Mouse (Mus musculus) right cerebral cortex, postnatal 14 days (tissue): Measurements from ENCODE around the gene Taco1.

Experiments used
- DNase-seq: peaks from one replicate; pipeline ENCODE4 v3.0.0; 2022

The Taco1 gene

DNA sequence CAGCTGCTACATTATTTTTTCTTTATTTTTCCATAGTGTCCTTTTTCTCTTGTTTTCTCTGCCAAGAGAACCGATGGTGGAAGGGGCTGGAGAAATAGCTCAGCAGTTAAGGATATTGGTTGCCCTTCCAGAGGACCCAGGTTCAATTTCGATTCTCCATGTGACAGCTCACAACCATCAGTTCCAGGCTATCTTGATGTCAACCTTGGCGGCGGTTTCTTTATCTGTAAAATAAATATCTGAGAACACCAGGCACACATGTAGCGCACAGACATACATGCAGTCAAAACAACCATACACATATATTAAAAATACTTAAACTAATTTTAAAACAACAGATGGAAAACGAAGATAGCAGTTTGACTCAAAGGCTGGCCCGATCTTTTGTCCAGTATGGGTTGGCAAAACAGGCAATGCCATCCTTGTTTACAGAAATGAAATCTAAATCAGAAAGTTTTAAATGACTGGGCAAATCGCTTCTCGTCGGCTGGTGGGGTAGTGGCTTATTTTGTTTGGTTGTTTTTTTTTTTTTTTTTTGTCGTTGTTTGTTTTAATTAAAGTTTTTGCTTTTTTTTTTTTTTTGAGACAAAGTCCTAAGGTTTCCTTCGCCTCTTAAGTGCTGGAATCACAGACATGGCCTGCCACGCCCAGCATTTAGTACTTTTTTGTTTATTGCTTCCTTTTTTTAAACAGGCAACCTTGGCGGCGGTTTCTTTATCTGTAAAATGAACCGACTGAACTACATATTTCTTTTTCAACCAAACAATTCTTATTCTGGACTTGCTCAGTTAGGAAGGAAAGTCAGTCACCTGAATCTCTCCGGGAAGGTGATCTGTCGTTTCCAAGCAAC lies 563 bp upstream of the Taco1 start:
- no peak for DNase-seq

DNA sequence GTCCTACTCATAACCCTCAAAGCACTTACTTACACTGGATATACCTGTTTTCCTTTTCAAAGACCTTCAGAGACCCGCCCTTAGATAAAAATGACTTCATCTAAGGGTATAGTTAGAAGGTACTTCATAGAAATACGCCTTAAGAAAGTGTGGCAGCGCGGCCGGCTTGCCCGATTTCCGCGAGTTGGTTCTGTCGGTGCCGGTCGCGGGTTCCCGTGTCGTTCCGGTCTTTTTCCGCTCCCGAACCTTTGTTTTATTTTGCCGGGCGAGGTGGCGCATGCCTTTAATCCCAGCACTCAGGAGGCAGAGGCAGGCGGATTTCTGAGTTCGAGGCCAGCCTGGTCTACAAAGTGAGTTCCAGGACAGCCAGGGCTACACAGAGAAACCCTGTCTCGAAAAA lies 755 bp downstream of the Taco1 start:
- DNase-seq = peak; percentile 64

DNA sequence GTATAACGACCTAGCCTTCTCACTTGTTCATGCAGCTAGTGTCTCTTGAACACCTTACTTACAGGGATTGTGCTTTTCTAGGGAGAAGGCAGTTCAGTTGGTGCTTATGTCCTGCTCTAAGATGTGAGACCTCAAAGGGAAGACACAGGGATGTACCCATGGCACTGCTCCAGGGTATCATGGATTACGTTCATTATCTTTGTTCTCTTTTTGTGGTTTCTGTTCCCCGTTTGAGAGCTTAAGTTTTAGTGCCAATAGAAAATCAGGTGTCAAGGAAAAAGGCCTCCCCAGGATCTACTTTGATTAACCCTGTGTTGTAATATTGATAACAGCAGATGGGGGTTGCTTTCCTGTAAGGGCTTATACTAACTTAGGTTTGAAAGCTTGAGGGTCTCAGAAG lies 7.9 kb downstream of the Taco1 start:
- DNase-seq = no peak

DNA sequence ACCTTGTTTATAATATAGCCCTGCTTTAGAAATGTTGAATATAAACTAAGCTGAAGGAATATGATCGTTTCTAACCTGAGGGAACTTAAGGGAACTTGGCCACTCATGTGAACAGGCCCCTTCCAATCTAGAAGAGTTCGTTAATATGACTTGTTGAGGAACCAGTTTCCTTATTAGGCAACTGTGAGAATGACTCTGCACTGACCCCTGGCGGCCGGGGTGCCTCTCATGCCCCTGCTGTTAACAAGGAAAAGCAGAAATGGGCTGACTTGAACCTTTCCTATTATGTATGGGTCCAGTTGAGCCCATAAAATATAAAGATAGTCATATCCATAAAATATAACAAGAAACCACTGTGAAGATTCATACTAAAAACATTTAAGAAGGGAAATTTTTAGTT lies 10.5 kb downstream of the Taco1 start:
- peak; percentile 75 for DNase-seq

DNA sequence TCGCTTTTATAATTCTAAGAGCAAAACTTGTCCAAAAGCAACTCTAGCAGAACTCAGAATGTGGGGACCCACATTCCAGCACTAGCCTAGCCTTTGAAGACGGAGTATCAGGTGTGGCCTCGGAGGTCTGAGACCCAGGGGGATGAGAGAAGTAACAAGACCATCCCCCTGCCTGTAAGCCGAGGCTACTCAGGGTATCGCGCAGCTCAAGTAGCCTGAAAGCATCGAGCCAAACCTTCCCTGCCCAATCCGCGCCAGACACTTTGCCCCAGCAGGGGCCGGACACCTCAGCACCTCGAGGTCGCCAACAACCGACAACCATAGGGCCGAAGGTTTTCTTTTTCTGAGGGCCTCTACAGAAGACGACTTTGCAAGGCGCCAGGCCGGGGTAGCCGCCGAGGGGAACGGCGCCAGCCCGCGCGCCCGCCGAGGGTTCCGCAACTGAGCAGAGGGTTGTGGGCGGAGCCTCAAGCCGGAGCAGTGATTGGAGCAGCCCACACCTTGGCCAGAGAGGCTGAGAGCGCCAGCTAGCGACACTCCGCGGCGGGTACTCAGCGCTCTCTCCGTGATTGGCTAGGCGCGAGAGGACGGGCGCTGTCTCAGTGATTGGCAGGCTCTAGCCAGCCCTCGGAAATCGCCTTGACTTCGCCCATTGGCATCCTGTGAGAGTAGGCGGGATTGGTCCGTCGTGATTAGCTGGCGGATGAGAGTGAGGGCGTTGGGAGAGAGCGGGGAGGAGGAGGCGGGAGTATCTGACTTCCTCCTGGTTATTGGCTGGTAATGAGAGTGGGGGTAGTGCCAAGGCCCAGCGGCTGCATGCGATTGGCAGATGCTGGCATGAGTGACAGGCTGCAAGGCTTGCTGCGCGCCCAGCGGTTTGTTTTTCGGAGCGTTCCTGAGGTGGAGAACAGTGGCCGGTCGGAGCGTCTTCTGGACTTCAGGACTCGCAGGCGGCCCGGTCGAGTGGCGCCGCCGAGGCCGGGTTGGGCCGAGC lies 18.1 kb downstream of the Taco1 start, which contains the start of gene Map3k3:
Map3k3 (plus strand) TSS at position 906 of the 994 bp plus-strand sequence.
- DNase-seq = peak; percentile 97

DNA sequence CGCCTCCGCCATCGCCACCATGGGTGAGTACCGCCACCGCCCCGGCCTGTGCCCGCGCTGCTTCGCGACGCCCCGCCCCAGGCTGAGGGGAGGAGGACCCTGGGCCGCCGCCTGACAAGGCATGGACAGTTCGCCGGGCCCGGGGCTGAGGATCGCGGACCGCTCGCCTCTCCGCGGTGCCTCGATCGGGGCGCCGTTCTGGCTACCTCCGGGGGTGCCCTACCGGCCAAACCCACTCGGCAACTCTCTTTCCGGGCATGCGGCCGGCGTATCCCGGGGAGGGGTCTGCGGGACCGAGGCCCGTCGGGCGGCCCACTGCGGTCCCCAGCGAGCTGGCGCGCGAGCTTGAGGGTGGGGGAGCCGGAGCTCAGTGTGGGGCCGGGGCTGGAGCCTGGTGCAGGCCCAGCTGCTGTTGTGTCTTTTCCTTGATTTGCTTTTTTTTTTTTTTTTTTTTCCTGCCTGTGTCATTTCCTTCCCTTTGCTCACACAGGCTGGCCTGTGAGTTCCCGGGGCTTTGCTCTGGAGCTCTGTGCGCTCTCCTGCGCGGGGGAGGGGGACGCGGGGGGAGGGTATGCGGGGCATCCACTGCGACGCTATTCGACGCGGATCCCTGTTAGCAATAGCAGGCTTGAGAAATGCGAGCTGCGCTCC lies 19.2 kb downstream of the Taco1 start:
- peak; percentile 68 for DNase-seq

DNA sequence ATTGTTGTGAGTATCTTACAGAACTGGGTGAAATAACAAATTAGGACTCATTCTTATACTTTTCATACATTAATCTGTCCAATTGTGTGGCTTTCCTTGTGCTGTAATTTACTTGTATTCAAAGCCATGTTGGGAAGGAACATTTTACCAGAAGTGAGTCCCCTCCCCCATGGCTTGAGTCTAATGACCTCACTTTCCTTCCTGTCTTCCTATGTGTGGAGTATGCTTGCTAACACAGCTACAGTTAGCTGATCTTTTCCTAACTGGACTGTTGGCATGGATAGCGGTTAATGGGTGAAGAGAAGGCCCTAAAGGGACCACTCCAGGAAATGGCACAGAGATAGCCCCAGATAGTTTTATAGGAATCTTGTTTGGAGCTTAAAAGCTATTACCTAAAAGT lies 32.4 kb downstream of the Taco1 start:
- no peak for DNase-seq

DNA sequence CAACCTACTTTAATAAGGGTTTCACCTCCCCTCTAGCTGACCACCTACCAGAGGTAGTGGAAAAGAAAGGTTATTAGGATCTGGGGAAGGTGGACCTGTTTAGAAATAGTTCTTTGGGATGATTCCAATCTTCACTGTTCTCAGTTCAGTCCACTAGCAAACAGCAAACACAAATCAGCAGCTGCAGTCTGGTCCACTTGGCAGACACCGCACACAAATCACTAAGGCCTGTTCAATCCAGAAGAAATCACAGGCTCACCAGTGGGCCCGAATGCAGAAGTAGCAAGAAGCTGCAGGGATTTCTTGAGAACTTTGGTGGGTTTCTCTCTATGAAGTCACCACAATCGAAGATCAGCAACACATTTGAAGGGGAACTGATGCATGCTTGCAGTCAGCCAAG lies 37.0 kb downstream of the Taco1 start:
- no peak for DNase-seq

DNA sequence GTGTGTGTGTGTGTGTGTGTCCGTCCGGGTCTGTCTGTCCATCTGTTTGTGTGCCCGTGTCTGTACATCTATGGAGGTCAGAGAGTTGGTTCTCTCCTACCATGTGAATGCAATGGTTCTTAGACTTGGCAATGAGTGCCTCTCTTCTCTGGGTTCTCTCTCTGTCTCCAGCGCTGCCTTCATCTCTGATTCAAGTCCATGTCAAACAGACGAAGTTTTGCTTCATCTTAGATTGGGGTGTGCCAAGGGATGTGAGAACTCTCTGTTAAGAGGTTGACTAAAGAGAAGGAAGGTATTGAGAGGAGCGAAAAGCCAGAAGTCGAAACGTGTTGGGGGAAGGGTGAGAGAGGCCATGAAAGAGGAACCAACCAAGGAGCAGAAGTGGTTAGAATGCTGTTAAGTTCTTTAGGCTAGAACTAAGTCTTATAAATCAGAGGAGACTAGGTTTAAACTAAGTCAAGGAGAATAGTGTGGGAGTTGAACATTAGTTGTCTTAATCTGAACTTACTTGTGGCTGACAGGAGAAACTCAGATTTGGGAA lies 40.3 kb downstream of the Taco1 start:
- DNase-seq = no peak

DNA sequence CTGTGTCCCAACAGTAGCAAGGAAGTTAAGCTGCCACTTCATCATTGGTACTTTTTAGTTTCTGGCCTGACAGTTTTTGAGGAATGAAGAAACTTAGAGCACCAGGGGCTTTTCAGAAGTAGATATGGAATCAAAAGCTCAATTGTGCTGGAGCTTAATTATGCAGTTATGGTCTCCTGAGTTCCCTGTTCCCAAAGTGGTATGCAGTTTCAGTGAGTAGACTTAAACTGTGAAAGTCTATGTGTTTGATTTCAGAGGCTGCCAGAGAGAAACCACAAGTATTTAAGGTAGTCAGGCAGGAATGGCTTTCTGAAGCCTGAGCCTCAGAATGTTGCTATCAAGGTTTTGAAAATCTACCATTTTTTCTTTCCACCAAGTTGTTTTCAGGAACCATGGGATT lies 45.8 kb downstream of the Taco1 start:
- no peak for DNase-seq

DNA sequence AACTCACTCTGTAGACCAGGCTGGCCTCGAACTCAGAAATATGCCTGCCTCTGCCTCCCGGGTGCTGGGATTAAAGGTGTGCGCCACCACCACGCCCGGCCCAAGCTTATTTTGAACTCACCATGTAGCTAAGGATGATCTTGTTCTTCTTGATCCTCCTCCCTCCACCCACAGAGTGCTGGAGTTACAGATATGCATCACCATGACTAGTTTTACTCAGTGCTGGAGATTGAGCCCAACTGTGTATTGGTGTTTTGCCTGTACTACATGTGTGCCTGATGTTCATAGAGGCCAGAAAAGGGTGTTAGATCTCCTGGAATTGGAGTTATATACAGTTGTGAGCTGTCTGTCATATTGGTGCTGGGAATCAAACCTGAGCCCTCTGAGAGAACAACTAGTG lies 56.4 kb downstream of the Taco1 start:
- no peak for DNase-seq

DNA sequence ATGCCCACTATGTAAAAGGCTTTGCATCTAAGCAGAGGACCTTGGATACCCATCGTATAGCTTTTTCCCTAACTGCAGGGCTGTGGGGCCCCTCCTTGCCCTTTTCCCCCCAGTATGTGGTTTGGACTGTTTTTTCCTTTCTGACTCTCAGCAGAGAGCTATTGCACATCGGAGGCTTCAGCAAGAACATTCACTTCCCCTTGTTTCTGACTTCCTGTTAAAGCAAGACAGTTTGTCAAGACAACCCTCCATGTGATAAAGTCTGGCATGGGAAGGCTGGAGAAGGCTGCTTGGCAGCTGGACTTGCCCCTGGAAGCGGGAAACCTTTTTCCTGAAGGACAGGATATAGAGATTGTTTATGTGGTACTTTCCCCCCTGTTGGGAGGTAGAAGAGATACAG lies 56.9 kb downstream of the Taco1 start:
- DNase-seq = no peak
